Mouse (Mus musculus): ENCODE measurements around the gene Klhl25. TPM values are rescaled to one million over a fixed set of nuclear protein-coding genes. Genes with fewer than 3 reads are reported as not detected.
"Not testable (repeated sequence)": the region's sequence is repeated elsewhere in the genome, so short reads cannot be mapped to it uniquely, and the experiment has no call there.

Klhl25 gene
- polyA plus RNA-seq, 1 experiment from 2014 or later: 9.1 TPM

DNA sequence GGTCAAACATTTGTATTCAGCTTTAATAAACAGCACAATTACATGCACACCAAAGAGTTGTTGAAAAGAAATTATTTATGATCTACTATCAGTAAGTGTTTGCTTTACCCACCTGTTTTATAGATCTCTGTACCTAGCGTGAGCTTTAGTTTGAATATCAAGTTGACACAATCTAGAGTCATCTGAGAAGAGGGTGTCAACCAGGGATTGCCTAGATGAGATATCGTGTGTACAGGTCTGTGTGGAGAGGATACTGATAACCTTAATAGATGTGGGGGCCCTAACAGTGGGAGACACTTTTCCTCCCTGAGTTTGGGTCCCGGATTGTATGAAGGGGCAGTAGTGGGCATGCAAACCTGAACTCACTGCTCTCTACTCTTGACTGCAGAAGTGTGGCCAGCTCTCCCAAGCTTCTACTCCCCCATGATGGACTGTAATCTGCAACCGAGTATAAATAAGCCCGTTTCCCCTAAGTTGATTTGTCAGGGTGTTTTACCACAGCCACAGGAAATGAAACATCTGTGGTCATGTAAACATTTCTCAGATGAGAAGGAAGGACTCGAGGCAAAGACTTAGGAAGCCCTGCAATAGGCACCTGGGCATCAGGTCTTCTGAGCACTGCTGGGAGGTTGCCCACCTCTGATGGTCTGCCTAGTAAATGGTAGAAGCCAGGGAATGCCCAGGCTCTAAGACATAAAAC lies 13.0 kb upstream of the Klhl25 start:
- not testable (repeated sequence) for H3K36me3 ChIP-seq (ENCODE audit: control insufficient read depth, insufficient read depth); H3K9me3 ChIP-seq (replicated peaks; ENCODE audit: control insufficient read depth, low read length); ATAC-seq (replicated peaks; ENCODE audit: extremely low read depth, insufficient read depth, low FRiP score); H3K27me3 ChIP-seq (ENCODE audit: control insufficient read depth, insufficient read depth, low read length); H3K4me3 ChIP-seq (ENCODE audit: low read length); H3K9ac ChIP-seq (ENCODE audit: low read length); H3K27ac ChIP-seq (ENCODE audit: low read length); H3K4me1 ChIP-seq (ENCODE audit: control insufficient read depth, insufficient read depth, low read length); H3K4me2 ChIP-seq (ENCODE audit: low read depth, low read length)
- WGBS: 49% methylated on average over 3 of the region's 6 CpGs

DNA sequence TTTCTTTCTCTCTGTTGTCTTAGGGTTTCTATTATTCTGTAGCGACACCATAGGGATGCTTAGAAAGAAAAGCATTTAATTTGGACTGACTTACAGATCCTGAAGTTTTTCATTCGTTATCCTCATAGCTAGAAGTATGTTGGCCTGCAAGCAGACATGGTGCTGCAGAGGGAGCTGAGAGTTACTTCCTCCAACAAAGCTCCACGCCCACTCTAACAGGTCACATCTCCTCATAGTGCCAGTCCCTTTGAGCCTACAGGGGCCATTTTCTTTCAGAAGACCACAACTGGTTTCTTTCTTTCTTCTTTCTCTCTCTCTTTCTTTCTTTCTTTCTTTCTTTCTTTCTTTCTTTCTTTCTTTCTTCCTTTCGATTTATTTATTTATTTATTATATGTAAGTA lies 8.0 kb upstream of the Klhl25 start:
- Histone ChIP-seq H3K4me1 (ENCODE audit: control insufficient read depth, insufficient read depth, low read length) (no peaks in the 10 kb centered on the region; the same call in 1 of the 2 replicates), H3K27me3 (ENCODE audit: control insufficient read depth, insufficient read depth, low read length) (no peaks in the 10 kb centered on the region), H3K27ac (ENCODE audit: low read length) (no peak overlapping the region), H3K4me2 (ENCODE audit: low read depth, low read length) (no peak overlapping the region), H3K9ac (ENCODE audit: low read length) (no peak overlapping the region), H3K4me3 (ENCODE audit: low read length) (no peak overlapping the region), H3K9me3 (replicated peaks; ENCODE audit: control insufficient read depth, low read length) (no peaks in the 10 kb centered on the region), H3K36me3 (ENCODE audit: control insufficient read depth, insufficient read depth) (no peaks in the 10 kb centered on the region)
- ATAC-seq (replicated peaks; ENCODE audit: extremely low read depth, insufficient read depth, low FRiP score): no peak
- WGBS: 70% methylated on average over 4 of the region's 4 CpGs

DNA sequence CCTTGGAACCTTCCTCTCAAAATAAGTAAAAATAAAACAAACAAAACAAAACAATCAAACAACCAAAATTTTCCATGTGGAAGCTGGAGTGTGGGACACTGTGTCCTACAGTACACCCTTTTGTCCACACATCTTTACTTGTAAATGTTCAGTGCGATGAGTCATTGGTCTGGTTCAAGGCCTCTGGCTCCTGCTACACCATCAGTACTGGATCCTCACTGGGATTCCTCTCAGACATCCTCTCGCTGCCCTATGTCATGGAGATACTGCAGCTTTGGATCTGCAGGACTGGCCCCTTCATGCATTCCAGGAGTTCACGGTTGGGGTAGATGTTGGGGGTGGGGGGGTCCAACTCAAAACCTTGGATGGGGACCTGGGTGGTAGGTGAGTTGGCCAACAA lies 5.8 kb upstream of the Klhl25 start:
- 77% methylated on average over 3 of the region's 3 CpGs for WGBS
- ATAC-seq (replicated peaks; ENCODE audit: extremely low read depth, insufficient read depth, low FRiP score): no peak
- no peak overlapping the region for H3K4me2 ChIP-seq (ENCODE audit: low read depth, low read length)
- no peaks in the 10 kb centered on the region for H3K36me3 ChIP-seq (ENCODE audit: control insufficient read depth, insufficient read depth)
- H3K27ac ChIP-seq (ENCODE audit: low read length): no peak overlapping the region
- peaks cover under 1% of the 10 kb centered on the region; the same call in 1 of the 2 replicates for H3K4me1 ChIP-seq (ENCODE audit: control insufficient read depth, insufficient read depth, low read length)
- H3K27me3 ChIP-seq (ENCODE audit: control insufficient read depth, insufficient read depth, low read length): no peaks in the 10 kb centered on the region
- H3K4me3 ChIP-seq (ENCODE audit: low read length): no peak overlapping the region
- H3K9me3 ChIP-seq (replicated peaks; ENCODE audit: control insufficient read depth, low read length): no peaks in the 10 kb centered on the region
- no peak overlapping the region for H3K9ac ChIP-seq (ENCODE audit: low read length)

DNA sequence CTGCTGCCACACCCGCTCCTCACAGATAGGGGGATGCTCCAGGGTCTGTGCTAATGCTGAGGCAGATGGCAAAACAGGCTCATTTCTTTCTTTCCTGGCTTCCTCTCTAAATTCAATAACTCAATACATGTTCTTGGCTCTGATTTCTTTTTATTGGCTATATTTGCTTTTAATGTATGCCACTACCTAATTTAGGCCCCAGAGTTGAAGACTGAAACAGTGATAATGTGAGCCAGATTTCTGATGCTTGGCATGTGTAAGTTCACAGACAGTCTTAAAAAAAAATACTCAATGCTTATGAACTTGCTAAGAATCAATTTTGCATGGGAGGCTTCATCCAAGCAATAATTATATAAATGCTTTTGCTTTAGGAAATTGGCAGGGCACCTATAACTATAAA lies 2.2 kb upstream of the Klhl25 start:
- no peak overlapping the region for H3K9ac ChIP-seq (ENCODE audit: low read length)
- H3K27ac ChIP-seq (ENCODE audit: low read length): no peak overlapping the region
- 100% methylated on average over 1 of the region's 1 CpGs for WGBS
- peaks cover 11% of the 10 kb centered on the region for H3K4me1 ChIP-seq (ENCODE audit: control insufficient read depth, insufficient read depth, low read length)
- no peak for ATAC-seq (replicated peaks; ENCODE audit: extremely low read depth, insufficient read depth, low FRiP score)
- no peak overlapping the region for H3K4me3 ChIP-seq (ENCODE audit: low read length)
- no peaks in the 10 kb centered on the region for H3K36me3 ChIP-seq (ENCODE audit: control insufficient read depth, insufficient read depth)
- no peaks in the 10 kb centered on the region for H3K9me3 ChIP-seq (replicated peaks; ENCODE audit: control insufficient read depth, low read length)
- H3K4me2 ChIP-seq (ENCODE audit: low read depth, low read length): no peak overlapping the region
- no peaks in the 10 kb centered on the region for H3K27me3 ChIP-seq (ENCODE audit: control insufficient read depth, insufficient read depth, low read length)

DNA sequence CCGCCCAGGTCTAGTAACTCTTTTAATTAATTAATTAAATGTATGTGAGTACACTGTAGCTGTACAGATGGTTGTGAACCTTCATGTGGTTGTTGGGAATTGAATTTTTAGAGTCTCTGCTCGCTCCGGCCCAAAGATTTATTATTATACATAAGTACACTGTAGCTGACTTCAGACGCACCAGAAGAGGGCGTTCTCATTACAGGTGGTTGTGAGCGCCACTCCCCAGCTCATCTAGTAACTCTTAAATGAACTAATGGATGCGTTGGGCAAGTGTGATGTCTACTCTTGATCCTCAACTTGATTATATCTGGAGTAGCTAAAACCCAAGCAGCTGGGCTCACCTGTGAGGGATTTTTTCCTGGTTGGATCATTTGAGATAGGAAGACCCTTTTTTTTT lies 1.2 kb upstream of the Klhl25 start:
- ATAC-seq (replicated peaks; ENCODE audit: extremely low read depth, insufficient read depth, low FRiP score): no peak
- H3K36me3 ChIP-seq (ENCODE audit: control insufficient read depth, insufficient read depth): no peaks in the 10 kb centered on the region
- H3K4me1 ChIP-seq (ENCODE audit: control insufficient read depth, insufficient read depth, low read length): peaks cover 11% of the 10 kb centered on the region
- WGBS: 54% methylated on average over 7 of the region's 7 CpGs
- H3K4me2 ChIP-seq (ENCODE audit: low read depth, low read length): no peak overlapping the region
- H3K9ac ChIP-seq (ENCODE audit: low read length): no peak overlapping the region
- no peaks in the 10 kb centered on the region for H3K27me3 ChIP-seq (ENCODE audit: control insufficient read depth, insufficient read depth, low read length)
- no peaks in the 10 kb centered on the region for H3K9me3 ChIP-seq (replicated peaks; ENCODE audit: control insufficient read depth, low read length)
- no peak overlapping the region for H3K27ac ChIP-seq (ENCODE audit: low read length)
- H3K4me3 ChIP-seq (ENCODE audit: low read length): no peak overlapping the region

DNA sequence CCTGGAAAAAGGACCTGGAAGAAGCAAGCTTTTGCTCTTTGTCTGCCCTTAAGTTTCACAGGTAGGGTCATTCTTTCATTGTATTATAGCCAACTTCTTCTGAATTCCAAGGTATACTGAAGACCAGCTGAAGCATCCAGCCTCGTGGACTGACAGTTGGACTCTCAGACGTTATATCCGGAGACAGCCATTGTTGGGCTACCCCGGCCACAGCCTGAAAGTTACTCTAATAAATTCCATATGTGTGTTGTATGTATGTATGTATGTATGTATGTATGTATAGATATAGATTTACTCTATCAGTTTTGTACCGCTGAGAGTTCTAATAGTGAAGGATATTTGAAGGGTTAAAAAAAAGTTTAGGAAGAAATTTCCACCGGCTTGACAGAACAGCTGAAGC lies 621 bp upstream of the Klhl25 start:
- Histone ChIP-seq H3K9ac (ENCODE audit: low read length) (peak overlapping the region; percentile 69), H3K36me3 (ENCODE audit: control insufficient read depth, insufficient read depth) (no peaks in the 10 kb centered on the region), H3K4me1 (ENCODE audit: control insufficient read depth, insufficient read depth, low read length) (peaks cover 15% of the 10 kb centered on the region), H3K27ac (ENCODE audit: low read length) (peak overlapping the region; percentile 47; the same call in 1 of the 2 replicates), H3K9me3 (replicated peaks; ENCODE audit: control insufficient read depth, low read length) (no peaks in the 10 kb centered on the region), H3K4me3 (ENCODE audit: low read length) (peak overlapping the region; percentile 73), H3K4me2 (ENCODE audit: low read depth, low read length) (peak overlapping the region; percentile 63), H3K27me3 (ENCODE audit: control insufficient read depth, insufficient read depth, low read length) (no peaks in the 10 kb centered on the region)
- WGBS: 11% methylated on average over 6 of the region's 6 CpGs
- no peak for ATAC-seq (replicated peaks; ENCODE audit: extremely low read depth, insufficient read depth, low FRiP score)

DNA sequence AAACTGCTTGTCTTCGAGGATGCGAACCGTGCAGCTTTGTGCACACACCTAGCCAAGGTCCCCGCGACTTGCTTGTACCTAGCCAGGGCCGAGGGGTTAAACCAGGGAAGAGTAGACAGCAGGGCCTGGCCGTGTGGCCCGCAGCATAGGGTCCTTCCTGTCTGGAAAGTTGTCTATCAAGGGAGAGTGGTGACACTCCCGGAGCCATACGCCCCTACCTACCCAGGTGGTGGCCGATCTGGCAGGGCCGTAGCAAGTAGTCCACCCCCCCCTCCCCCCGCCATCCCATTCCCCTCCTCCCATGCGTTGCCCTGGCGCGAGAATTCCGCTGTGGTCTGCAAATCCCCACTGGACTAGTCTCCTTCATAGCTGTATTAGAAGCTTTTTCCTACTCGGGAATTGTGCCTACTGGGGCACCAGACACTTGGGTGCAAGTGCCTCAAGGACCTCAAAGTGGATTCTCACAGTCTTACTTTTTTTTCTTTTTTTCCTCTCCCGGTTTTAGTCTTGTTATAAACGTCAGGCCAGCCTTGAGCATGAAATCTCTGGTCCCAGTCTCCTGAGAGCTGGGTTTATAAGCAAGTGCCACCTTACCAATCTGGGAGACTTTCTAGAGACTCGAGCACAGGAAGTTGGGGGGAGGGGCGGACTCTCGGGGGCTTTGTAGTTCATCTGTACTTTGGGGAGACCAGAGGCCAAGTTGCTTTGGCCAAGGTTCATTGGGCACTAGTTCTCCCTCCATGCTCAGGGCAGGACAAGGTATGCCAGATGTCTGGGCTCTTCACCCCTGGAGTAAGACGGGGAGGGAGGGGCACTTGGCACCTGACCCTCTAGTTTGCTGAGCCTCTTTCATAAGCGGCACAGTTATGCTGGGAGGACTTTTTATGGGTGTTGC lies 913 bp downstream of the Klhl25 start:
- no peaks in the 10 kb centered on the region for H3K36me3 ChIP-seq (ENCODE audit: control insufficient read depth, insufficient read depth)
- WGBS: 2% methylated on average over 25 of the region's 25 CpGs
- H3K9ac ChIP-seq (ENCODE audit: low read length): peak overlapping the region; percentile 83
- ATAC-seq (replicated peaks; ENCODE audit: extremely low read depth, insufficient read depth, low FRiP score): peak; percentile 21; the same call in 1 of the 2 replicates
- no peaks in the 10 kb centered on the region for H3K27me3 ChIP-seq (ENCODE audit: control insufficient read depth, insufficient read depth, low read length)
- H3K27ac ChIP-seq (ENCODE audit: low read length): peak overlapping the region; percentile 79
- H3K4me3 ChIP-seq (ENCODE audit: low read length): peak overlapping the region; percentile 73
- no peaks in the 10 kb centered on the region for H3K9me3 ChIP-seq (replicated peaks; ENCODE audit: control insufficient read depth, low read length)
- H3K4me2 ChIP-seq (ENCODE audit: low read depth, low read length): peak overlapping the region; percentile 90
- peaks cover 30% of the 10 kb centered on the region for H3K4me1 ChIP-seq (ENCODE audit: control insufficient read depth, insufficient read depth, low read length)

DNA sequence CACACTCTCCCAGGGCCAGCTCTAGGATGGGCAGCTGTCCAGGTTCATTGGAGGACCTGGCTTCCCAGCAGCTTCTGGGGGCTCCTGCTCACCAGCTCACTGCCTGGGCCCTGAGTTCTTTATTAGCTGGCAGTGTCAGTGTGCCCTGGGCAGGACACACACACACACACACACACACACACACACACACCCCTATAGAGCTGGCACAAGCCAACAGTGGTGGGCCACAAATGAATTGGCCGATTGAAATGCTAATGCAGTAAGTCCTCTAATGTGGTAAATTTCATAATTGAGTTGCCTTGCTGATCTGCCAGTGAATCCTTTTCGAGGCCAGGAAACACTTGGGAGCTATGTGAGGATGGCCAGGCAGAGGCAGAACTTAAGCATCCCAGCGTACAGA lies 2.3 kb downstream of the Klhl25 start:
- 67% methylated on average over 1 of the region's 3 CpGs for WGBS
- H3K9me3 ChIP-seq (replicated peaks; ENCODE audit: control insufficient read depth, low read length); H3K27me3 ChIP-seq (ENCODE audit: control insufficient read depth, insufficient read depth, low read length); H3K27ac ChIP-seq (ENCODE audit: low read length); H3K9ac ChIP-seq (ENCODE audit: low read length); H3K36me3 ChIP-seq (ENCODE audit: control insufficient read depth, insufficient read depth); H3K4me2 ChIP-seq (ENCODE audit: low read depth, low read length); H3K4me3 ChIP-seq (ENCODE audit: low read length); ATAC-seq (replicated peaks; ENCODE audit: extremely low read depth, insufficient read depth, low FRiP score): not testable (repeated sequence)
- H3K4me1 ChIP-seq (ENCODE audit: control insufficient read depth, insufficient read depth, low read length): peaks cover 44% of the 10 kb centered on the region

DNA sequence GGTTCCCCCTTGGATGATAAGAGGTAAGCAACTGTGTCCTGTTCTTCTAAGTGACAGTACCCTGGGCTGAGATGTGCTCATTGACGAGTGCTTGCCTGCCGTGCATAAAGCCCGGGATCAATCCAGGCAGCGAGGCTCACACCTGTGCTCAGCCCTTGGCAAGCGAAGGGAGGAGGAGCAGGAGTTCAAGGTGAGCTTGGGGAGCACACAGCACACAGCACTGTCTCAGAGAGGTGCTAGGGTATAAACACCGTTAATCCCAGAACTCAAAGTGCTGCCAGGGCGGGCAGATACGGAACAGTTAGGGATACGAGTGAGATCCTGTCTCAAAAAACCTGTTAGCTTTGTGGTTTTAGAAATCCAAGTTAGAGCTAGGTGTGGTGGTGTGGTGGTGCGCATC lies 3.2 kb downstream of the Klhl25 start:
- H3K9ac ChIP-seq (ENCODE audit: low read length): no peak overlapping the region
- H3K4me2 ChIP-seq (ENCODE audit: low read depth, low read length): no peak overlapping the region
- no peaks in the 10 kb centered on the region for H3K9me3 ChIP-seq (replicated peaks; ENCODE audit: control insufficient read depth, low read length)
- H3K4me1 ChIP-seq (ENCODE audit: control insufficient read depth, insufficient read depth, low read length): peaks cover 50% of the 10 kb centered on the region
- H3K27me3 ChIP-seq (ENCODE audit: control insufficient read depth, insufficient read depth, low read length): no peaks in the 10 kb centered on the region
- no peak overlapping the region for H3K27ac ChIP-seq (ENCODE audit: low read length)
- H3K36me3 ChIP-seq (ENCODE audit: control insufficient read depth, insufficient read depth): no peaks in the 10 kb centered on the region
- no peak overlapping the region for H3K4me3 ChIP-seq (ENCODE audit: low read length)
- WGBS: 86% methylated on average over 10 of the region's 10 CpGs
- ATAC-seq (replicated peaks; ENCODE audit: extremely low read depth, insufficient read depth, low FRiP score): no peak
